Mouse (Mus musculus): ENCODE results near the gene Dll1. TPM values are rescaled to one million over a fixed set of nuclear protein-coding genes. Genes with fewer than 3 reads are reported as not detected.

Gene Dll1
- total RNA-seq, 4 experiments from 2014 or later, result 8.7 to 12.3 (median 10.6) TPM

DNA sequence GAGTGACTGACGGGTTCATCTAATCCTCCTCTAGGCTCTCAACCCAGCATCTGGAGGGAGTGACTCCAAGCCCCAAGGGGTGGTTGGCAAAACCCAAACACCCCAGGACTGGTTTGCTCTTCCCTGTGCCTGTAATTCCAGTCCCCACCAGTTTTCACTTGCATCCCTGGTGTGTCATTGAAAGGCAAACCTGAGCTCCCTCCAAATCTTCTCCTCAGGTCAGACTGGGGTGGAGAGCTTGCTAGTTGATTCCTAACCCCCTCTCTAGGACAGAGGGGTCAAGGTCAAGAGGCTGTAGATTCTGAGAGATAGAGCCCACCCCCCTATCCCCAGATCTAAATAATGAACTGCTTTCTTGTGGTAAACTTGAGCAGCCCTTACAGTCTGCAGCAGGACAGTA is 38.8 kb downstream of the Dll1 start:
- no peak for DNase-seq (ENCODE audit: low spot score in 2 of 2)

DNA sequence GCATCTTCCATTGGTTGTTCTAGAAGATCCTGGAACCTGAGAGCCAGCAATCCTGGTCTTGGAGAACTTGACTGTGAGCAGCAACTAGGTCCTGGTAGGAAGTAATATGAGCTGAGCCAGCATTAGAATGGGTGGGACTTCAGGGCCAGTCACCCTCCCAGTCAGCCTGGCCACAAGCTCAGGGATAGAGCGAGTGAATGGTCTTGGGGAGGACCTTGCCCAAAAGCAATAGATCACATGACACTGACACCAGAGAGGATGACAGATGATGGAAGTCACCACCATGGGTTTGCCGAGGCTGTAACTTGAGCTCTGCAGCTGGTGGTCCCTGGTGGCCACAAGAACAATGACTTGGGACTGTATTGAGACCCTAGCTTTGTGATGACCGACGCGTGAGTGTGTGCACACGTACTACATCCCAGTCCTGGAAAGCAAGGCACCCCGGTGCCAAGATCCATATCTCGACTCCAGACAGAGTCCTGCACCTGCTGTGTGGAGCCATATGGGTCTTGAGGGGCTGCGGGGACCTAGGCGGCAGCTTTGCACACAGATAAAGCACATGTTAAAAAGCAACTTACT is 46.8 kb downstream of the Dll1 start:
- no peak for DNase-seq (ENCODE audit: low spot score in 2 of 2)

DNA sequence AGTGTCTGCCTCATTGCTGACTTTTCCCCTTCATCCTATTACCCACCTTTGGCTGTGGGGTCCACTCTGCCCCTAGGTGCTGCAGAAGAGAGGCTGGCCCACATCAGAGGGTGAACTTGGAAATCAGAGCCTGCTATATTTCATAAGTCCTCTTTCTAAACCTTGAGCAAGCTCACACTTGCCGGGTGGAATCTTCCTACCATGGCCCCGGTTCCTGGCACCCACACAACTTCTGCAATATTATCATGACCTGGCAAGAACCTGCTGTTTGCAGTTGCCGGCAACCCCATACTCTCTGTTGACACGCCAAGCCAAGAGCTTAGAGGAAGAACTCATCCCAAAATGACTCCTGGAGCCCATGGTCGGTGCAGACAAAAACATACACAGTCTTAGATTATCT is 49.6 kb downstream of the Dll1 start:
- DNase-seq (ENCODE audit: low spot score in 2 of 2), result no peak

DNA sequence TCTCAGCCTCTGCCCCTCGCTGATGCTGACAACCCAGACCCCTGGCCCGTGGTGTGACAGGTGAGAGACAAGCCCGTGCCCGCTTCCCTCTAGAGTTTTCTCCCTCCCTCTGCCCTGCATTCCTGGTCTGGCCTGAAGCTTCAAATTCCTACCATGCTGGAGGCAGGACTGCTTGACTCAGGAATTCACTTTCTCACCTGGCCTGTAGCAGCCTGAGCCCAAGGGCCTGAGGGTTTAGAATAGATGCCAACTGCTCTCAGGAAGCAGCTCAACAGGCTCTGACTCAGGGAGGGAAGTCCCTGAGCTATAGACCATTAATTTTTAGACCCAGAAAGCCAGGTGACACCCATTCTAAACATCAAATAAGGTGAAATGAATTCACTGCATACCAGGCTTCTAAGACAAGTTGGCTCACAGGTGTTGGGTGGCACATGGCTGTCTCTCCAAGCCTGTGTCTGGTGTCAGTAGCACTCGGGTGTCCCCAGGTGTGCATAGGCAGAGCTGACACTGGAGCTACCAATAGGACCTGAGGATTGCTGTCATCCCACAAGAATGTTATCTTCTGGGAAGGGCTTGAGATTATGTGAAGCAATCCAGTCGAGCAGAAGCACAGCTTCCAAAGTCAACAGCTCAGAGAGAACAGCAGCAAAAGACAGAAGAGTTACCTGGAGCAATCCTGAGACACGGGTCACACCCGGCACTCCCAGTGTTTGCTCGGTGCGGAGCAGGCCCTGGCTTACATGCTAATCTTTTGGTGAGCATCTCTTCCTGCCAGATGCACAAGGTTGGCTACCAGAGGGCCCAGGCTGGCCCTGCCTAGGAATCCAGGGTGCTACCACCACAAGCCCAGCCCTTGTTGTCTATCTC is 50.5 kb downstream of the Dll1 start:
- DNase-seq (ENCODE audit: low spot score in 2 of 2), result no peak

DNA sequence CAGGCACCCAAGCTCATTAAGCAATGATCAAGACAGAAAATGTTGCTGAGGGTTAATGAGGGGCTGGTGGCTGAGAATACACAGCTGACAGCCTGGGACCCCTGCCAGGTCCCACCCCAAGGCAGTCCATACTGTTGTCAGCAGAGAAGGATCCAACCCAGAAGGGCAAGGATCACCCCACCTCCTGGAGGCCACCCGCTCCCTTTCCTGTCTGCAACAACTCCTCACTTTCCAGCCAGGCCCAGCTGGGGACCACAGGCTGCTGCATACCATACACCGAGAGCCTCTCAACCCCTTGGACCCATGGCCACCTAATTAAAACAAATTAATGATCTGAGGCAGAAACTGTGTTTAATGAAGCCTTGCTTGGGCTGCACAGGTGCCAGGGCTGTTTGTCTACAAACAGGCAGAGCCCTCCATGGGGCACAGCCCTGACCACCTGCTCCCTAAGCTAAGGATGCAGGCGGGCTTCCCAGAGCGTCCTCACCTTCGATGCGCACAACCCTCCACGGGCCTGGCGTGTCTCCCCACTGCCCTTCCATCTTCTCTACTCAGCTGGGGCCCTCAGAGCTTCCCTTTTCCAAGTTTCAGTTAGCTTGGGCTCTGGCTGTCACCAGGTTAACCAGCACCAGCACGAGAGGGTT is 53.4 kb downstream of the Dll1 start:
- DNase-seq (ENCODE audit: low spot score in 2 of 2), result no peak

Other genes starting within 250 kb of the Dll1 start
- gene Fam120b, start 19.3 kb upstream of the Dll1 start, total RNA-seq (2022), result 10 to 100 TPM; 45.0 to 55.4 (median 50.5) TPM
- gene Psmb1, start 122.9 kb upstream of the Dll1 start, total RNA-seq (2022), result 100 to 1,000 TPM; 125 to 136 (median 129) TPM
- gene Tbp, start 123.0 kb upstream of the Dll1 start, total RNA-seq (2022), result 10 to 100 TPM; 31.3 to 49.0 (median 34.2) TPM
- 10 to 100 TPM; 15.8 to 24.5 (median 17.8) TPM for gene Pdcd2, start 150.4 kb upstream of the Dll1 start, total RNA-seq (2022)
- gene Prdm9, start 187.5 kb upstream of the Dll1 start, total RNA-seq (2022), result 1 to 10 TPM; 2.0 to 2.9 (median 2.4) TPM